Mouse (Mus musculus): ENCODE measurements around the gene Tex2. TPM values are rescaled to one million over a fixed set of nuclear protein-coding genes. Genes with fewer than 3 reads are reported as not detected.
"Not testable (repeated sequence)": the region's sequence is repeated elsewhere in the genome, so short reads cannot be mapped to it uniquely, and the experiment has no call there.

Tex2 gene
- total RNA-seq (2021) = 100 to 1,000 TPM; 129 to 144 TPM

- DNase-seq (ENCODE audit: extremely low spot score in 1 of 2, low spot score in 1 of 2) = peak; percentile 86 to 94
These were observed at the start of gene Tex2 for GRCm38 (mm10) chr11:106612961-106613637. Tex2 (minus strand) TSS chr11:106613423.

- no peak for DNase-seq (ENCODE audit: extremely low spot score in 1 of 2, low spot score in 1 of 2)
These were observed 49.6 kb upstream of the Tex2 start for GRCm38 (mm10) chr11:106662634-106663407.

GRCm38 (mm10) chr11:106660453-106661081 is 47.3 kb upstream of the Tex2 start:
- no peak for DNase-seq (ENCODE audit: extremely low spot score in 1 of 2, low spot score in 1 of 2)

GRCm38 (mm10) chr11:106659598-106660295 is 46.5 kb upstream of the Tex2 start:
- DNase-seq (ENCODE audit: extremely low spot score in 1 of 2, low spot score in 1 of 2) = peak in 1 of 2 experiments; percentile 29

GRCm38 (mm10) chr11:106658051-106658880 is 45.0 kb upstream of the Tex2 start:
- DNase-seq (ENCODE audit: extremely low spot score in 1 of 2, low spot score in 1 of 2) = peak; percentile 65 to 68

- not testable (repeated sequence) for DNase-seq (ENCODE audit: extremely low spot score in 1 of 2, low spot score in 1 of 2)
These were observed 43.8 kb upstream of the Tex2 start for GRCm38 (mm10) chr11:106656896-106657498.

- DNase-seq (ENCODE audit: extremely low spot score in 1 of 2, low spot score in 1 of 2) = peak; percentile 54 to 83
These were observed 35.1 kb upstream of the Tex2 start for GRCm38 (mm10) chr11:106648347-106648746.

GRCm38 (mm10) chr11:106642966-106643637 is 29.9 kb upstream of the Tex2 start:
- no peak for DNase-seq (ENCODE audit: extremely low spot score in 1 of 2, low spot score in 1 of 2)

- no peak for DNase-seq (ENCODE audit: extremely low spot score in 1 of 2, low spot score in 1 of 2)
These were observed 28.4 kb upstream of the Tex2 start for GRCm38 (mm10) chr11:106641580-106641979.

- DNase-seq (ENCODE audit: extremely low spot score in 1 of 2, low spot score in 1 of 2) = no peak
These were observed 26.8 kb upstream of the Tex2 start for GRCm38 (mm10) chr11:106640059-106640458.

- no peak for DNase-seq (ENCODE audit: extremely low spot score in 1 of 2, low spot score in 1 of 2)
These were observed 26.1 kb upstream of the Tex2 start for GRCm38 (mm10) chr11:106639356-106639692.

- DNase-seq (ENCODE audit: extremely low spot score in 1 of 2, low spot score in 1 of 2) = no peak
These were observed 25.5 kb upstream of the Tex2 start for GRCm38 (mm10) chr11:106638551-106639355.

GRCm38 (mm10) chr11:106637754-106638153 is 24.5 kb upstream of the Tex2 start:
- DNase-seq (ENCODE audit: extremely low spot score in 1 of 2, low spot score in 1 of 2) = no peak

GRCm38 (mm10) chr11:106635946-106636345 is 22.7 kb upstream of the Tex2 start:
- no peak for DNase-seq (ENCODE audit: extremely low spot score in 1 of 2, low spot score in 1 of 2)

- DNase-seq (ENCODE audit: extremely low spot score in 1 of 2, low spot score in 1 of 2) = not testable (repeated sequence)
These were observed 21.0 kb upstream of the Tex2 start for GRCm38 (mm10) chr11:106634175-106634574.

- DNase-seq (ENCODE audit: extremely low spot score in 1 of 2, low spot score in 1 of 2) = no peak
These were observed 20.2 kb upstream of the Tex2 start for GRCm38 (mm10) chr11:106633456-106633855.

- peak; percentile 54 to 85 for DNase-seq (ENCODE audit: extremely low spot score in 1 of 2, low spot score in 1 of 2)
These were observed 14.5 kb upstream of the Tex2 start for GRCm38 (mm10) chr11:106627692-106628091.

GRCm38 (mm10) chr11:106625577-106625976 is 12.4 kb upstream of the Tex2 start:
- no peak for DNase-seq (ENCODE audit: extremely low spot score in 1 of 2, low spot score in 1 of 2)
